In genomic region chr9:75719952-75720687, GRCm38 (mm10) we compare ENCODE assay signal across 8 mouse cellular contexts. TPM values are rescaled to one million over a fixed set of nuclear protein-coding genes. Genes with fewer than 3 reads are reported as not detected.
DNase-seq lines count a peak whose midpoint lies in the region; ATAC-seq lines count a peak whose summit lies in the region.

No protein-coding gene starts in this region.

- no peak overlapping the region for H3K4me2 ChIP-seq in midbrain, embryonic 15.5 days

- no peak overlapping the region for H3K9ac ChIP-seq in midbrain, embryonic 15.5 days

- WGBS in limb, embryonic 10.5 days, result 45% methylated on average over 11 of the region's 11 CpGs
- WGBS in midbrain, embryonic 15.5 days, result 40% methylated on average over 11 of the region's 11 CpGs

- no peaks in the 10 kb centered on the region for H3K9me3 ChIP-seq in limb, embryonic 10.5 days (replicated peaks)
- H3K9me3 ChIP-seq in midbrain, embryonic 15.5 days, result no peaks in the 10 kb centered on the region

- DNase-seq in urinary bladder, adult 18-20 months (ENCODE audit: low spot score in 2 of 2), result peak; percentile 4 to 33
- no peak for DNase-seq in urinary bladder, adult 2 months (ENCODE audit: low spot score)
- peak; percentile 52 to 72 for DNase-seq in cerebellum, postnatal 36 days
- peak; percentile 55 for DNase-seq in gastrocnemius, adult 18-20 months (ENCODE audit: low spot score)
- DNase-seq in kidney, adult 18-20 months, result peak; percentile 52
- peak; percentile 83 for DNase-seq in limb, embryonic 10.5 days (ENCODE audit: low spot score)
- peak; percentile 74 for DNase-seq in splenic B cell, adult 2 months (ENCODE audit: low read depth, low spot score)

- H3K36me3 ChIP-seq in limb, embryonic 10.5 days, result no peaks in the 10 kb centered on the region
- H3K36me3 ChIP-seq in midbrain, embryonic 15.5 days (replicated peaks), result no peaks in the 10 kb centered on the region
- H3K36me3 ChIP-seq in splenic B cell, adult 2 months (ENCODE audit: control insufficient read depth, insufficient read depth, low read length, poor library complexity, severe bottlenecking), result no peaks in the 10 kb centered on the region

- no peaks in the 10 kb centered on the region for H3K27me3 ChIP-seq in limb, embryonic 10.5 days (ENCODE audit: low read depth, poor library complexity, severe bottlenecking)
- no peaks in the 10 kb centered on the region for H3K27me3 ChIP-seq in midbrain, embryonic 15.5 days (replicated peaks)
- H3K27me3 ChIP-seq in splenic B cell, adult 2 months (ENCODE audit: control insufficient read depth, insufficient read depth, low read length, poor library complexity, severe bottlenecking), result no peaks in the 10 kb centered on the region

- H3K27ac ChIP-seq in limb, embryonic 10.5 days, result peak overlapping the region; percentile 21; the same call in 1 of the 2 replicates
- H3K27ac ChIP-seq in midbrain, embryonic 15.5 days, result no peak overlapping the region

- no peak overlapping the region for H3K4me3 ChIP-seq in limb, embryonic 10.5 days
- no peak overlapping the region for H3K4me3 ChIP-seq in midbrain, embryonic 15.5 days

- peak; percentile 80 for ATAC-seq in midbrain, embryonic 15.5 days (replicated peaks)

- no peaks in the 10 kb centered on the region for H3K4me1 ChIP-seq in limb, embryonic 10.5 days
- H3K4me1 ChIP-seq in midbrain, embryonic 15.5 days, result no peaks in the 10 kb centered on the region

RNA-seq across cellular contexts. Expression of gene Scg3, which starts 36.3 kb away (rescaled TPM):
- polyA plus RNA-seq in urinary bladder, adult 2 months (2012; rRNA removed), result 0.85 and 0.91 TPM in 2 replicates
- 1 to 10 TPM in 1 of 2 experiments, under 1 TPM in 1; 0.93 to 1.6 TPM for total RNA-seq in gastrocnemius, adult 18-20 months (2021)
- 0.06 TPM in 1 of 2 replicates, not detected in the other for polyA plus RNA-seq in limb, embryonic 10.5 days (2016; fragmentation: Nextera tagmentation; extraction: Ambion mirVana)
- 119 and 122 TPM in 2 replicates for polyA plus RNA-seq in midbrain, embryonic 15.5 days (2015; fragmentation: Nextera tagmentation; extraction: Ambion mirVana)

RNA-seq across cellular contexts. Expression of gene Bmp5, which starts 55.0 kb away (rescaled TPM):
- polyA plus RNA-seq in urinary bladder, adult 2 months (2012; rRNA removed), result 32.3 and 39.4 TPM in 2 replicates
- total RNA-seq in gastrocnemius, adult 18-20 months (2021), result 1 to 10 TPM; 1.2 to 2.2 TPM
- 2.1 and 3.7 TPM in 2 replicates for polyA plus RNA-seq in limb, embryonic 10.5 days (2016; fragmentation: Nextera tagmentation; extraction: Ambion mirVana)
- polyA plus RNA-seq in midbrain, embryonic 15.5 days (2015; fragmentation: Nextera tagmentation; extraction: Ambion mirVana), result 2.7 and 3.3 TPM in 2 replicates

Comparison
In these comparisons a context has a peak if more than half of its experiments do, and no peak if none do; other contexts are left out.
1. RNA of gene Scg3, which starts 36.3 kb away (polyA plus RNA-seq): 119 to 122 TPM in midbrain, embryonic 15.5 days; 0.85 to 0.91 TPM in urinary bladder, adult 2 months and 0.06 TPM in limb, embryonic 10.5 days; every median in the first group is over 10 times any median in the second.